Mouse (Mus musculus): ENCODE data around the gene Aym1. TPM values are rescaled to one million over a fixed set of nuclear protein-coding genes. Genes with fewer than 3 reads are reported as not detected.

The Aym1 gene
- polyA plus RNA-seq, 1 experiment from 2014 or later, result not detected

DNA sequence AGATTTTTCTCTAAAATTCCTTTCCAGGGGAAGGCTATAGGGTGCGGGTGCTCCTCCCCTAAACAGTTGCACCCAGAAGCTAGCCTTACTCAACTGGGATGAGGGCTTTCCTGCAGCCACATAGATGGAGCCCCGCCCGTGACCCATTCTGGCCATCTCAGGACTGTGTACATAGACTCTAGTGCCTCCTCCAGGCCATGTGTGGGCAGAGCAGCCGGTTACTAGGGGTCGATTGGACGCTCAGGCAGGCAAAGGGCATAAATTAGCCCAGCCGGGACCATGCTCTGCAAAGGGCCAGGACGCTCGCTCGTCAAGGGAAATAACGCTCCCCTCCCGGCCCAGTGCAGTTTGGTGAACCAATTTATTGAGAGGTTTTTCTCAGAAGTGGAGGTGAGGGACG lies 8.5 kb upstream of the Aym1 start:
- H3K27ac ChIP-seq (replicated peaks; ENCODE audit: low read depth, low read length), result no peak overlapping the region
- H3K9me3 ChIP-seq (ENCODE audit: control insufficient read depth, low read length), result no peaks in the 10 kb centered on the region
- H3K4me3 ChIP-seq (ENCODE audit: low read depth, low read length), result no peak overlapping the region
- DNase-seq (ENCODE audit: low spot score) (no peak), ATAC-seq (ENCODE audit: low read depth) (no peak)
- H3K4me2 ChIP-seq (ENCODE audit: low read depth, low read length), result no peak overlapping the region
- WGBS, result 12% methylated on average over 13 of the region's 13 CpGs
- no peak overlapping the region for H3K9ac ChIP-seq (ENCODE audit: low read depth, low read length)
- peaks cover 58% of the 10 kb centered on the region for H3K27me3 ChIP-seq (replicated peaks; ENCODE audit: control insufficient read depth, insufficient read depth, low read length)
- H3K4me1 ChIP-seq (ENCODE audit: control insufficient read depth, insufficient read depth, low read length), result no peaks in the 10 kb centered on the region
- H3K36me3 ChIP-seq (ENCODE audit: control insufficient read depth, insufficient read depth, low read length), result no peaks in the 10 kb centered on the region

DNA sequence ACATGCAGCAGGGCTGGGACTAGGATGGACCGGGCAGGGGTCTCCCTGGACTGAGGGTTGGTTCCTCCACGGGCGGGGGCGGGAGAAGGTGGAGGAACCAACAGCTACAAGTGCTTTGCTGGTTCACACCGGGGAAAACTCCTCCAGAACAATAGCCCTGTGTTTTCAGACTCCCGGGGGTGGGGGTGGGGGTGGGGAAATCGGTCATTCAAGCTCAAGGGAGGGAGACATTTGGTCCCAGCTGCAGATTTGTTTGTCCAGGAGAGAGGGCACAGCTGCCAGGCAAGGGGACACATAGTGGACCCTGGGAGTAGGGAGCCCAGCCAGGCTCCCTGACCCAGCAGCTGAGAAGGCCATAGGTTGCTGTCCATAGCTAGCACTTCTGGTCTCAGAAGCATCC lies 7.9 kb upstream of the Aym1 start:
- Histone ChIP-seq H3K4me2 (ENCODE audit: low read depth, low read length) (no peak overlapping the region), H3K4me3 (ENCODE audit: low read depth, low read length) (no peak overlapping the region), H3K27me3 (replicated peaks; ENCODE audit: control insufficient read depth, insufficient read depth, low read length) (peaks cover 53% of the 10 kb centered on the region), H3K36me3 (ENCODE audit: control insufficient read depth, insufficient read depth, low read length) (no peaks in the 10 kb centered on the region), H3K27ac (replicated peaks; ENCODE audit: low read depth, low read length) (no peak overlapping the region), H3K9ac (ENCODE audit: low read depth, low read length) (no peak overlapping the region), H3K4me1 (ENCODE audit: control insufficient read depth, insufficient read depth, low read length) (no peaks in the 10 kb centered on the region), H3K9me3 (ENCODE audit: control insufficient read depth, low read length) (no peaks in the 10 kb centered on the region)
- ATAC-seq (ENCODE audit: low read depth) (no peak), DNase-seq (ENCODE audit: low spot score) (no peak)
- WGBS, result 10% methylated on average over 7 of the region's 7 CpGs

DNA sequence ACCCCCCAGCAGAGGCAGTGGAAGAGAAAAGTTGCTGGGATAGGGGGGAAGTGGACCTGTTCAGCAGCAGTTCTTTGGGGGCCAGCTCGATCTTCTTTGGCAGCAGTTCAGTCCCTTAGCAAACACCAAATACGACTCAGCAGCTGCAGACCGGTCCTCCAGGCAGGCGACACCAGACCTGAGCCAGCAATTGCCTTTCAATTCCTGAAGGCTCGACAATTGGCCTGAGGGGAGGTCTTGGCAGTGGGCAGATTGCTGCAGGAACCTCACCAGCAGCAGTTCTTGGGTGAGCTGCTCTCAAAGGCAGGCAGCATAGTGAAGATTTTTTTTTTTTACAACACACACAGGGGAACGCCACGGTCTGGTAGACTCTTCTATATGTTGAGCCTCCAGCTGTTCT lies 7.3 kb upstream of the Aym1 start:
- no peak overlapping the region for H3K9ac ChIP-seq (ENCODE audit: low read depth, low read length)
- 15% methylated on average over 7 of the region's 7 CpGs for WGBS
- no peak overlapping the region for H3K4me2 ChIP-seq (ENCODE audit: low read depth, low read length)
- ATAC-seq (ENCODE audit: low read depth) (no peak; the same call in 1 of the 2 replicates), DNase-seq (ENCODE audit: low spot score) (peak; percentile 36)
- H3K27ac ChIP-seq (replicated peaks; ENCODE audit: low read depth, low read length), result no peak overlapping the region
- peaks cover 47% of the 10 kb centered on the region for H3K27me3 ChIP-seq (replicated peaks; ENCODE audit: control insufficient read depth, insufficient read depth, low read length)
- no peaks in the 10 kb centered on the region for H3K36me3 ChIP-seq (ENCODE audit: control insufficient read depth, insufficient read depth, low read length)
- H3K4me3 ChIP-seq (ENCODE audit: low read depth, low read length), result no peak overlapping the region
- no peaks in the 10 kb centered on the region for H3K4me1 ChIP-seq (ENCODE audit: control insufficient read depth, insufficient read depth, low read length)
- H3K9me3 ChIP-seq (ENCODE audit: control insufficient read depth, low read length), result no peaks in the 10 kb centered on the region

DNA sequence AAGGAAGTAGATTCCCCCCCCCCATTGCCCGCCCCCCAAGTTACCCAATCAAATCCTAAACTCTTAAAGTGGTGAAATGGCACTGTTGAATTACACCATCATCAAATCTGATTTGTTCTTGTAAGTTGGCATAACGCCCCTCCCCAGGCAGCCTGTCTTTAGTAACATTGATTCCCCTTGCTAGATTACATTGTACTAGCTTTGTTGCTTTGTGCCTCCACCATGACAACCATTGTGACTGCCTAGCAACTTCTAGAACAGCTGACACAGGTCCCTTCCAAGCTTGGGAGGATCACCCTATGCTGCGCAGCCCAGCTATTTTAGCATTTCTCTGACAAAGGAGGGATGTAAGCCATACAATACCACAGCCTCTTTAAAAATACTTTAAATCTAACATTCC lies 5.3 kb upstream of the Aym1 start:
- H3K4me2 ChIP-seq (ENCODE audit: low read depth, low read length), result no peak overlapping the region
- no peak for DNase-seq (ENCODE audit: low spot score)
- no peak overlapping the region for H3K27ac ChIP-seq (replicated peaks; ENCODE audit: low read depth, low read length)
- H3K27me3 ChIP-seq (replicated peaks; ENCODE audit: control insufficient read depth, insufficient read depth, low read length), result peaks cover 28% of the 10 kb centered on the region
- H3K4me3 ChIP-seq (ENCODE audit: low read depth, low read length), result no peak overlapping the region
- no peak for ATAC-seq (ENCODE audit: low read depth)
- H3K9me3 ChIP-seq (ENCODE audit: control insufficient read depth, low read length), result no peaks in the 10 kb centered on the region
- no peaks in the 10 kb centered on the region for H3K4me1 ChIP-seq (ENCODE audit: control insufficient read depth, insufficient read depth, low read length)
- WGBS, result 91% methylated on average over 3 of the region's 3 CpGs
- no peaks in the 10 kb centered on the region for H3K36me3 ChIP-seq (ENCODE audit: control insufficient read depth, insufficient read depth, low read length)
- H3K9ac ChIP-seq (ENCODE audit: low read depth, low read length), result no peak overlapping the region

DNA sequence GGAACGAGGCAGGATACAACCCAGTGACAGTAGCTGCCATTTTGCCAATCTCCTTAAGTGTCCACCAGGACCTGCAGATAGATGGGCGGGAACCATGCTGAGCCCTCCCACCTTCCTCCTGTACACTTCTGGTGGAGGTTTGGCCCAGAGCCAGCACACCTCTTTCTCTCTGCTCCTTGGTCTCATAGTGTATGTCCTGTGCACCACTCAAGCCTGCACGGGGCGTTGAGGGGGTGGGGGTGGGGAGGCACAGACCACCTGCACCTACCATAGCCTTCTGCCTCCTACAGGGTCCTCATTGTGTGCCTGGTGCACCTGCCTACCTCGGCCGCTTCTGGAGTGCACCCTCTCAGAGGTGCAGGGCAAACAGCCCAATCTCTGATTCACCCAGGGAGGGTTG lies 4.5 kb upstream of the Aym1 start:
- no peak for DNase-seq (ENCODE audit: low spot score)
- Histone ChIP-seq H3K27ac (replicated peaks; ENCODE audit: low read depth, low read length) (no peak overlapping the region), H3K9me3 (ENCODE audit: control insufficient read depth, low read length) (no peaks in the 10 kb centered on the region), H3K27me3 (replicated peaks; ENCODE audit: control insufficient read depth, insufficient read depth, low read length) (peaks cover 19% of the 10 kb centered on the region), H3K36me3 (ENCODE audit: control insufficient read depth, insufficient read depth, low read length) (no peaks in the 10 kb centered on the region), H3K4me1 (ENCODE audit: control insufficient read depth, insufficient read depth, low read length) (peaks cover 3% of the 10 kb centered on the region; the same call in 1 of the 2 replicates), H3K4me2 (ENCODE audit: low read depth, low read length) (no peak overlapping the region), H3K9ac (ENCODE audit: low read depth, low read length) (no peak overlapping the region), H3K4me3 (ENCODE audit: low read depth, low read length) (no peak overlapping the region)
- no peak for ATAC-seq (ENCODE audit: low read depth)
- 75% methylated on average over 6 of the region's 6 CpGs for WGBS

DNA sequence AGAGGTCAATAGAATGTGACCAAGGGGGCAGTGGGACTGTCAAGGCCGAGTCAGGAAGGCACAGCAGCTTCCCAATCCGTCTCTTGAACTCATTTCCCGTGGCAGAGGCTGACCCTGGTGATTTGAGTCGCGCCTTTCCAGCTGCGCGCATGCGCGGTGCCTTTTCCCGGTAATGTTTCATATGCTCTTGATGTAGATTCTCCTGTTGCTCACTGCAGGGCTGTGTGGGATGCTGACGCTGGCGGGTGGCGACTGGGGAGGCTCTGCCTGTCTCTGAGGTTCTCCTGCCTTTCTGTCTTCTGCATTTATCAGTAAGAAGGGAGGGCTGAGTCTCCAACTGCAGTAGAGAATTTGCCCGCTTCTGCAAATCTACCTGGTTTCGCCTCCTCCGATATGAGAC lies 2.8 kb upstream of the Aym1 start:
- ATAC-seq (ENCODE audit: low read depth), result no peak
- H3K27me3 ChIP-seq (replicated peaks; ENCODE audit: control insufficient read depth, insufficient read depth, low read length), result peaks cover 2% of the 10 kb centered on the region

DNA sequence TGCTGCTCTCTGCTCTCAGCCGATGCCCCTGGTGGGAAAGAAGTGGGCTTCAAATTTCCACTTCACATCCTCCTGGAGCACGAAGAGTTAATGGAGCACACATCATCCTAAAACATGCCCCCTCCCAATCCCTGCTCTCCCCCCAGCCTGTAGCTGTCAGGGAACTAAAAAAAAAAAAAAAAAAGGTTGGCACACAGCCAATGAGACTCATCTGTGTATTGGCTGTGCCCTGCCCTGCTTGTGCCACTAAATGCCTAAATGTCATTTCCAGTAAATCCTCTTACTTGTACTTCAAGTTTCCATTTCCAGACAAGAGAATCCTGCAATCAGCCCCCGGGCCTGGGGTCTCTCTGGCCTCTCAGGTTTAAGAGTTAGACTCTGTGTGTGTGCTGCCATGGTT lies 562 bp downstream of the Aym1 start:
- no peak overlapping the region for H3K4me3 ChIP-seq (ENCODE audit: low read depth, low read length)
- DNase-seq (ENCODE audit: low spot score), result no peak

More for the DNA sequence above, 2.8 kb upstream of the Aym1 start:
- H3K4me2 ChIP-seq (ENCODE audit: low read depth, low read length), result 0 out of 2 replicates have a peak overlapping the region, but pooled peaks have one; percentile 18
- no peaks in the 10 kb centered on the region for H3K9me3 ChIP-seq (ENCODE audit: control insufficient read depth, low read length)
- no peak overlapping the region for H3K4me3 ChIP-seq (ENCODE audit: low read depth, low read length)
- no peak for DNase-seq (ENCODE audit: low spot score)
- 46% methylated on average over 16 of the region's 16 CpGs for WGBS
- H3K4me1 ChIP-seq (ENCODE audit: control insufficient read depth, insufficient read depth, low read length), result peaks cover 13% of the 10 kb centered on the region; the same call in 1 of the 2 replicates
- no peaks in the 10 kb centered on the region for H3K36me3 ChIP-seq (ENCODE audit: control insufficient read depth, insufficient read depth, low read length)
- no peak overlapping the region for H3K27ac ChIP-seq (replicated peaks; ENCODE audit: low read depth, low read length)
- no peak overlapping the region for H3K9ac ChIP-seq (ENCODE audit: low read depth, low read length)

DNA sequence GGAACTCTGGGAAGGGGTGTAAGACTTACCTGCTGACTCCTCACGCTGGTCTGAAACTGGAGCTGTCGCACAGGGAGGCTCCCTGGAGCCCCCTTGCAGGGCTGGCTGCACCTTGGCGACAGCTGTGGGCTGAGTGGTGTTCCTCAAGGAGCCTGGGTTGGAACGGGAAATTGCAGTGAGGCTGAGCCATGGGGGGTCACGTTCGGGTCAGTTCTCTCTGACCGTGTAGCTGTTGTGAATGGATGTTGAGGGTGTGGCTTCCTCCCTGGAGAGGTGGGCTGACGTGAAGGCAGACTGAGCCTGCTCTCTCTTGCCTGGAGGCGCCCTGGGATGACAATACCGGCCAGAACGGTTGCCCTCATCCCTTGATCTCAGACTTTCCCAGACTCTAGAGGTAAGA lies 1.7 kb downstream of the Aym1 start:
- peaks cover 13% of the 10 kb centered on the region; the same call in 1 of the 2 replicates for H3K4me1 ChIP-seq (ENCODE audit: control insufficient read depth, insufficient read depth, low read length)
- no peak overlapping the region for H3K4me2 ChIP-seq (ENCODE audit: low read depth, low read length)
- DNase-seq (ENCODE audit: low spot score), result no peak
- WGBS, result 9% methylated on average over 11 of the region's 11 CpGs
- H3K9ac ChIP-seq (ENCODE audit: low read depth, low read length), result no peak overlapping the region
- H3K36me3 ChIP-seq (ENCODE audit: control insufficient read depth, insufficient read depth, low read length), result no peaks in the 10 kb centered on the region
- no peaks in the 10 kb centered on the region for H3K9me3 ChIP-seq (ENCODE audit: control insufficient read depth, low read length)
- H3K27ac ChIP-seq (replicated peaks; ENCODE audit: low read depth, low read length), result no peak overlapping the region
- 0 out of 2 replicates have a peak, but pooled peaks have one; percentile 23 for ATAC-seq (ENCODE audit: low read depth)
- no peaks in the 10 kb centered on the region for H3K27me3 ChIP-seq (replicated peaks; ENCODE audit: control insufficient read depth, insufficient read depth, low read length)
- no peak overlapping the region for H3K4me3 ChIP-seq (ENCODE audit: low read depth, low read length)

More for the DNA sequence above, 562 bp downstream of the Aym1 start:
- Histone ChIP-seq H3K36me3 (ENCODE audit: control insufficient read depth, insufficient read depth, low read length) (no peaks in the 10 kb centered on the region), H3K27ac (replicated peaks; ENCODE audit: low read depth, low read length) (no peak overlapping the region), H3K4me1 (ENCODE audit: control insufficient read depth, insufficient read depth, low read length) (peaks cover 13% of the 10 kb centered on the region; the same call in 1 of the 2 replicates), H3K9me3 (ENCODE audit: control insufficient read depth, low read length) (no peaks in the 10 kb centered on the region), H3K27me3 (replicated peaks; ENCODE audit: control insufficient read depth, insufficient read depth, low read length) (no peaks in the 10 kb centered on the region), H3K4me2 (ENCODE audit: low read depth, low read length) (no peak overlapping the region), H3K9ac (ENCODE audit: low read depth, low read length) (no peak overlapping the region)
- no peak for ATAC-seq (ENCODE audit: low read depth)
- 41% methylated on average over 3 of the region's 3 CpGs for whole genome bisulfite sequencing

DNA sequence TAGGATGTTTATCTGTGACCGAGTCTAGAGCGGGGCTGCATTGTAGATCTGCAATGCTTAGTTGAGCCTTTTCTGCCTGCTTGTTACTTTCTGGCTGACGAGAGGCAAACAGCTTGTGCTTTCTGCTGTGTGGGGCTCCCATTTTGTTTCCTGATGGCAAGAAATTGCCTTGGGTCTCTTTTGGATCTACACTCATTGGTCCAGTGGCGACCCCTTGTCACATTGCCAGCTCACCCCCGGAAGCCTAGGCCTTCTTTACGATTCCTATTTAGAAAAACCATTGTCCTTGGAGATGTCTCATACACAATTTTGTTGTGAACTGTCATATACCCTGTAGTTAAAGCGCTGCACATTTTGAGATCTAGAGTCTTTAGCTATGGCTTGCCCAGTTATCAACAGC lies 4.2 kb downstream of the Aym1 start:
- Histone ChIP-seq H3K9me3 (ENCODE audit: control insufficient read depth, low read length) (no peaks in the 10 kb centered on the region), H3K9ac (ENCODE audit: low read depth, low read length) (no peak overlapping the region), H3K27me3 (replicated peaks; ENCODE audit: control insufficient read depth, insufficient read depth, low read length) (no peaks in the 10 kb centered on the region; the same call in 1 of the 2 replicates), H3K36me3 (ENCODE audit: control insufficient read depth, insufficient read depth, low read length) (no peaks in the 10 kb centered on the region), H3K27ac (replicated peaks; ENCODE audit: low read depth, low read length) (no peak overlapping the region), H3K4me2 (ENCODE audit: low read depth, low read length) (no peak overlapping the region), H3K4me3 (ENCODE audit: low read depth, low read length) (no peak overlapping the region), H3K4me1 (ENCODE audit: control insufficient read depth, insufficient read depth, low read length) (peaks cover 13% of the 10 kb centered on the region; the same call in 1 of the 2 replicates)
- WGBS, result 74% methylated on average over 7 of the region's 7 CpGs
- ATAC-seq (ENCODE audit: low read depth) (no peak), DNase-seq (ENCODE audit: low spot score) (no peak)

Data from embryonic facial prominence, embryonic 14.5 days (tissue).